Mouse (Mus musculus): ENCODE data around the gene Grem2.

Grem2 gene

DNA sequence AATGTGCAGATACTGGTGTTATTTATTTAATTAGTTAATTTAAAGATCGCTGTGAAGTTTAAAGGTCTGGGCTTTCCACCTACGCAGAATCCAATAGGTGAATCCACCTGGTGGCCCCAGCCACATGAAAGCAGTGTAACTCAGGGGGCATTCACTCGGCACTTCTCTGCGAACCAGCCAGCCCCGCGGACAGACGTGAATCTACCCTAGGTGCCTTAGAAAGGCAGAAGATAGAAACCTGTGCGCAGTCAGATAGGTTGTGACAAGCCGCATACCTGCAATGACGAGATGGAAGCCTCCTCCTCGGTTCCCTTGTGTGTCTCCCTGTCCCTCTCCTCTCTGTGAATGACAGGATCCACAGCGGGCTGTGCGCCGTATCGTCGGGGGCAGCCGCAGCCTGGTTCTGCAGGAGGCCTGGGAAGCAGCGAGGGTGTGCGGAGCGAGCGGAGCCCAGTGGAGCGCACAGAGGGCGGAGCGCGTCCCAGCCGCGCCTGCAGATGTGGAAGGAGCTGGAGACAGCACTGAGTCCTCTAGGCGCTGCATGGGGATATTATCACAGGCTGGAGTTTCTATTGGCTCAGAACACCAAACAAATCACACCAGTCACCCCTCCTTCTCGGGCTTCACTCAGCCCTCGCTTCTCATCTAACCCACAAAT lies at the start of gene Grem2:
TSS of gene Grem2 (minus strand) at position 522 of the 658 bp plus-strand sequence.
- peak; percentile 6 for DNase-seq (ENCODE audit: low spot score)

DNA sequence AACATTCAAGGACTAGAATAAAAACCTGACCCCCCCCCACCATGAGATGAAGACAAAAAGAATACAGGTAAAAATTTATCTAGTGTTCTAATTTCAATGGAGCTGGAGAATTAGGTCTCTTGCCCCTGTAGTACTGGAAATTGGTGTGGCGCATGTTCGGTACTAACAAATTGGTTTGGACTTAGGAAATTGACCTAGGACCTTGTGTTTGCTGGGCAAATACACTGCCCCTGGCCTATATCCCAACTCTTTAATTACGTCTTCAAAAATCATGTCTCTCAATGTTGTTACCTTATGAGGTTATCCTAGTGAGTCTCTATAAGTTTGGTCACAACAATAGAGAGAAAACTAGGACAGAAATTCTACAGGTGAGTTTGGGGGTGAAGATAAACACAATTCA lies 38.2 kb upstream of the Grem2 start:
- DNase-seq (ENCODE audit: low spot score), result no peak

DNA sequence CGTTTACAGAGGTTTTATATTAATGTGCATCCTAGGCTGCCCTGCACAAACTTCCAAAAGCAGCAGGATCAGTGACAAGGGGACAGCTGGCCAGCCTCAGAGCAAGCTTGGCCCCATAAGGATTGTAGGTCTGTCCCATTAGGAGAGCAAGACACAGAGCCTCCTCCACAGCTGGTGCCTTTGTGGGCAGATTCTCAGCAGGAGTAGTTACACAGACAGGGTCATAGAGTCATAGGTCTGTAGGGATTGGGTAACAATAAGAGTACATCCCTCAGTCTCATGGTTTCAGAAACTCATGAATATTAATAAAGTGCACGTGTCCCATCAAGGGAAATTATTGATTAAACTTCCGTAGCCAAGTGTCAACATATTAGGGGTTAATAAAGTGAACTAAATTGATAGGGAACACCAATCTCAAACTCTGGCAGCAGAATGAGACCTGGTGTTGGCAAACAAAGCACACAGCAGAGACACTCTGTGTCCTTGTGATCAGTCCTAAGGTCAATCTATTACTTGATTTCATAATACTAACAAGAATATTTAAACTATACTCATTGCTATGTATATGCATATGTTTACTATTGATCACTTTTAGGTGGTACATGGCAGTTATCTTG lies 9.5 kb upstream of the Grem2 start:
- no peak for DNase-seq (ENCODE audit: low spot score)

DNA sequence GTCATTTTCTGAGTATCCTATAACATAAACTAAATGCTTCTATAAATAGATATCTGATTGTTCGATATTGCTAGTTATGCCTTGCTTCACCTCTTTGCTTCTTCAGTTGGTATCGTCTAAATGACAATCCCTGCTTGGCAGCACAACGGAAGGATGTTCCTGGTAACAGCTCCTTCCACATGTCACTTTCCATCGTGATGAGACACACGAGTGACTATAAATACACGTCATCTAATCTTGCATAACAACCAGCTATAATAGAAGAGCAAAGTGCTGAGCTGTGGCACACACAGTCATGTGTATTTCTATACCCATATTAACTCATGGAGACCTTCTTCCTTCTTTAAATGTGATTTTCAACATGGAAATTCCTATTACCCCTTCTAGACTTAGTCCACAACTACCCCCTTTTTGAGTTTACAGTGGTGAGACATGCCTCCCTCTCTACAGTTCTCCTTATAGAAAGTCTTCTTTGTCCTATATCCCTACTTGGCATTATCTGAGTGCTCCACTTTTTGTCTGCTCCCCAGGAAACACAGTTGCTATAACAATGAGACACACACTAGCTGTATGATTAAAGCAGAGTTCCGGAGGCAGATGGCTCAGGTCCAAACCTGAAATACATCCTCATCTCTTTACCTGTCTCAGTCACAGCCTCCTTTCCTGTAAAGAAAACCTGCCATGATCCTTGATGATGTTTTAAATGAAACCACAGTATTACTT lies 8.0 kb upstream of the Grem2 start:
- no peak for DNase-seq (ENCODE audit: low spot score)

DNA sequence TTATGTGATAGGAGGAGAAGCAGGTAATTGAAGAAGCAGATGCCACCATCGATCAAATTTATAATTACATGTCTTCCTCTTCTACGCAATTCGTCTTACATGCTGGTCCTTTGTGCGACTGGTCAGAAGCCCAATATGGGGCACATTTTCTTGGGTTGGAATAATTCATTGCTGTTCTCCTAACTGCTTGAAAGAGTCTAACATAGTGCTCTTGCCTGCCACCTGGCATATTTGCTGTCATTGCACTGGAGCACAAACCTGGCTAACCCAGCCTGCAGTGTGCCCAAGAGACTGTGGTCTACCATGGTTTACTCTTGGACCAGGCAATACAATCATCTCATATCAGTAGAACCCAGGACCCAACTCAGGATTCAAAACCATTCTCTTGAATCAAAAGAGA lies 2.7 kb downstream of the Grem2 start:
- DNase-seq (ENCODE audit: low spot score), result no peak

DNA sequence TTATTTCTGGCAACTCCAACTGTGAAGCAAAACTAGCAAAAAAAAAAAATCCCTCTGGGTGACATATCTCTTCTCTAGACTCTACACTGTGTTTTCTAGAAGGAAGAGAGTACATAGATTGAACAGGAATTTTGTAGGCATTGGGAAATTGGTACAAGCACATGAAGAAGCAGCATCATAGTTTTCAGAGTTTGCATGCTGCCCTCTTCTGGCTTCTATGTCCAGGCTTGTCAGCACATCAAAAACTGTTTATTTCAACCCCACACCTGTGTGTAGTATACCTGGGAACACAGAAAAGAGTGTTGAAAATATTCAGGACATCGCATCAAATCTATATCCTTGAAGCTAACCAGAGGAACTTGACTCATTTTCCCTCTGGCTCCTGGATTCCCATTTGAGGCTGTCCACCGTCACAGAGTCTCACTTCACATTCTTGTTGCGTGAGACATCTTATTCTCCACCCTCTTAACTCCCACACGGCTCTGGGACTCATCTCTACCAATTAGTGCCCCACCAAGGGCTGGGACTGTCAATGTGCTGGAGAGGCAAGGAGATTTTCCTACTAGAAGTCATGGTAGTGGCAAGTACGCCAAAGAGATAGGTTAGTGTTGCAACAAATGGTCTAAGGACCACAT lies 3.3 kb downstream of the Grem2 start:
- no peak for DNase-seq (ENCODE audit: low spot score)

DNA sequence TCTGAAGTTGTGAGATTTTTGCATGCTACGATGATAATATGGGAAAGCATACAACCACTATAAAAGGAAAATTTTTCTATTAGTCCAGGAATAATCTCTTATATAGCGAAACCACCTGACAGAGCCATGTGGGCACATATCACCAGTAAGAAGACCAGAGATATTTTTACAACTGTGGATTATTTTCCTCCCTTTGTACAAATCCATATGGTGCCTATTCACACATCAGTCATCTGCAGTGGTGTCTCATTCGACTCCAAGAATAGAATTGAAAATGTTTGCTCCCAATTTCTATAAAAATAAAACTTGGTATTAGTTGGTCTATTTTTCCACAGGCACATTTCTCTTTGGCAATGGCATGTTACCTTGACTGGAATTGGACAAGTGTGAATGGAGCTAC lies 11.8 kb downstream of the Grem2 start:
- DNase-seq (ENCODE audit: low spot score), result no peak

DNA sequence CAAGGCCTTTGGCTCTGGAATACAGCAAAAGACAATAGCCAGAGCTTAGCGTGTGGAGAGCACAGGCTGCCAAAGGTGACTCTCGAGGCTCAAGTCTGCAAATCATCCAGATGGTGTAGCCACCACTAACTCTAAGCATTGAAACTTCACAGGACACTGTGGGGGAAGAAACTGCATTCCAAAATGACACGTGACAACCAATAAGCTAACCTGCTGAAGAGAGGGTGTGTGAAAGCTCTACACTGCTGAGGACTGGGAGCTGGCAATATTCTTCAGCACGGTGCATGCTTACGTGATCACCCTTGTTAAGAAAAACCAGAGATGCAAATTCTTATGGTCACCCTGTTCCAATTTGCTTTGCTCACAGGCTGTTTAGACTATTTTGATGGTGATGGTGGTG lies 13.4 kb downstream of the Grem2 start:
- DNase-seq (ENCODE audit: low spot score), result no peak

DNA sequence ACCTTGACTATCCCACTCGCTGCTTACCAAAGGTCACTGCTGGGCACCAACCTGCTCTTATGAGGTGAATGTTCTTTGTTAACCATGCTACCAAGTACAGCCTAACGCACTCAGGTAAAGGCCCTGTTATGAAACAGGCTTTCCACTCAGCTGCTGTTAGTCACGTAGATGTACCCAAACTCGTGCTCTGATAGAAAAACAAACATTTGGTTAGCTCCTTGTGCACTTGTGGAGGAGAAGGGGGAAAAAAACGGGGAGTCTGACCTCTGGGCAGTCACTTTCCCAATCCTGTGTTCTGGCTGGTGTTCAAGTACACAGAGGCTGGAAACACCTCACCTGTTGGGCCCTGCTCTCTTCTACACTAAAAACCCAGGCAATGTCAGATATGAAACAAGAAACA lies 14.0 kb downstream of the Grem2 start:
- no peak for DNase-seq (ENCODE audit: low spot score)

DNA sequence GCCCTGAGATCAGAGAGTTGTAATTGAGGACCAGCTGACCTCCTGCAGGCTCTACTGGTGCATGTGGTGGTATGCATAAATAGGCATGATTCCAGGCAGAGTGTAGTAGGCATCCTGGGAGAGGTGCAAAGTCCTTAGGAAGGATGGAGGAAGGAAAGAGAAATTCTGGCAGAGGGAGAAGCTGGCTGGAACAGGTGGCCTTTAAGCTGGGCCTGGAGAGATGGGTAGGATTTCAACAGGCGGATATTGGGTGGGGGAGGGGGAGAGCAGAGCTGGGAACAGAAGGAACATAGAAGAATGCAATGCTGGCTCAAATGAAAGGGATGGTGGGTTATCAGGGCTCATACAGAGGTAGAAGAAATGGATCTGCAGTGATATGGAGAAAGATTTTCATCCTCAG lies 18.9 kb downstream of the Grem2 start:
- DNase-seq (ENCODE audit: low spot score), result no peak

DNA sequence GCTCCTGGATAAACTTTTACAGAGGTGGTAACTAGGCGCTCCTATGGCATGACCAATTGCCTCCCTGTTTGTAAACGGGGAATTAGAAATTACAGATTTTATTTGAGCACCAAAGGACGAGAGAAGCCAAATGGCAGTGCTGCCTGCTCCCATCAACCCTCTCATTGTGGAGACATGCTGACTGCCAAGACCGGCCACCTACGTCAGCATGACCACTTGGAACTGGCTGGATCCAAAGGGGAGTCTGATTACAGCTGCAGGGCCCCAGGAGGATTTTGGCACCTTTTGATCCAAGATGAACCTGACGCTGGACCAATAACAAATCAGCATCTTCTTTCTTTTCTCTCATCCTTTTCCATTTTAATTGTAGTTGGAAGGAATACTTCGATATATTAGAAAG lies 29.1 kb downstream of the Grem2 start:
- no peak for DNase-seq (ENCODE audit: low spot score)

DNA sequence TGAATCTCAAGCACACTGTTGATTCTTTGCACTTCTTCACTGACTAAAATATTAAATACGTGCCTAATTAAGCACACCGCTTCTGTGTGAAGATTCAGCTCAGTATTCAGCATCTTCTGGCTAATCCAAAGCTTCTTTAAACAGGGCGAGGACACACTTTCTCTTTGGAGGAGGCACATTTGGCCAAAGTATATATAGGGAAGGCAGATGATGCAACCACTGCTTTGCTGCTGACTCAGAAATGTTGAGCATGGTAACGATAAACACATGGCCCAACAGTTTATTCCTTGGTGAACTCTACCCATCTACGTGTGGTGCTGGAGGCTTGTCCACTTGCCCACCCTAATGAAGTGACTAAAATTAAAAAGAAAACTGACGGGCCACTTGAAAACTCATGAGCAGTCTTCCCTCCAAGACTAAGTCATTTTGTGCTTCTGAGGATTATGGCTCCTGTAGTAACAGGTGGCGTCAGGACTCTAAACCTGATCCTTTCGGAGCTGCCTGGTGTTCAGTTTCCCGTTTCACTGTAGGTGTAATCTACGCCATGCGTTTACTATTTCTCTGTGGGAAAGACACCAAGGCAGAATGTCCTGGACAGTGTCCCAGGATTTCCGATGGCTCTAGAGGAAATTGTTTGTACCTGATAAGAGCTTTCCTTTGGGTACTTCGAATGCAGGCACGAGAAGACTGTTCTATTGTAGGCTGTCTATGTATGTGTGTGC lies 32.8 kb downstream of the Grem2 start:
- no peak for DNase-seq (ENCODE audit: low spot score)

DNA sequence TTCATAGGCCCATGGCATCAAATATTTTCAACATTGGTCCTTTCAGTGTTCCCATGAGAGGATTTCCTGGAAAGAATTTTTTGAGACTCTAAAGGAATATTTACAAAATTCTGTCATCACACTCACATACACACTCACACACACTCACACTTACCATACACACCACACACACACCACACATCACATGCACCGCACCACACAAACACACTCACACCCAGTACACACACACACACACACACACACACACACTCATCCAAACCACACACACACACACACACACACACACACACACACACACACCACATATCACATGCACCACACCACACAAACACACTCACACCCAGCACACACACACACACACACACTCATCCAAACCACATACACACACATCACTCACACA lies 33.5 kb downstream of the Grem2 start:
- DNase-seq (ENCODE audit: low spot score), result no peak

DNA sequence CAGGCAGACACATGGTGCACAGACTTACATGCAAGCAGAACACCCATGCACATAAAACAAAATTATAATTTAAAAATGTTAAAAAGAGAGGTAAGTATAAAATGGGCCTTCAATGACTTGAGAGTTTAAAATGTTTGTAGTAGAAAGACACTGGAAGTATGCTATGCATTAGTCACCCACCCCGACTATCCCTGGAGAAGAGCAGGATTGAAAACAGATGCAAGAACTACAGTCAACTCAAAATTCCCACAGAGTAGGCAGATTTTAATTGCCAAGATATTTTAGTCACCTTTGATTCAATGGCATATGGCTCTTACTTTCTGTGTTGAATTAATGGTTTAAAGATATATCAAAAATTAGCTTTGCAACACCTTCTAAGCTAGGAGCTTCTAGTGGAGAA lies 39.1 kb downstream of the Grem2 start:
- no peak for DNase-seq (ENCODE audit: low spot score)

DNA sequence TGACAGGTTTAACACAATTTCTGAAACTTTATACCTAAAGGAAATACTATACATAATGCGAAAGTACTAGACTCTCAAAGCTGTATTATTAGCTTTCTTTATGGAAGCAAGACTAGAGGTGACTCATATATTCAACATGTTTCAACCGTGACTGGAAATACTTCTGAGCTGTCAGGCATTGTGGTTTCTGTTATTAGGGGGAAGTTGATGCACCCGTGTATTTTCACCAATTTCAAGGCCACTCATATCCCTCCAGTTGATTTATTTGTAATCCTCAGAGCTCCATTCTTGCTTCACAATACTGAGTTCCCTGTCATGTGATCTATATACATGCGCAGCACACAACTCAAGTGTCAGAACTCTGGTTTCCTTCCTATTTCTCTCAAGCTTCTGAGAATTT lies 46.4 kb downstream of the Grem2 start:
- DNase-seq (ENCODE audit: low spot score), result no peak

DNA sequence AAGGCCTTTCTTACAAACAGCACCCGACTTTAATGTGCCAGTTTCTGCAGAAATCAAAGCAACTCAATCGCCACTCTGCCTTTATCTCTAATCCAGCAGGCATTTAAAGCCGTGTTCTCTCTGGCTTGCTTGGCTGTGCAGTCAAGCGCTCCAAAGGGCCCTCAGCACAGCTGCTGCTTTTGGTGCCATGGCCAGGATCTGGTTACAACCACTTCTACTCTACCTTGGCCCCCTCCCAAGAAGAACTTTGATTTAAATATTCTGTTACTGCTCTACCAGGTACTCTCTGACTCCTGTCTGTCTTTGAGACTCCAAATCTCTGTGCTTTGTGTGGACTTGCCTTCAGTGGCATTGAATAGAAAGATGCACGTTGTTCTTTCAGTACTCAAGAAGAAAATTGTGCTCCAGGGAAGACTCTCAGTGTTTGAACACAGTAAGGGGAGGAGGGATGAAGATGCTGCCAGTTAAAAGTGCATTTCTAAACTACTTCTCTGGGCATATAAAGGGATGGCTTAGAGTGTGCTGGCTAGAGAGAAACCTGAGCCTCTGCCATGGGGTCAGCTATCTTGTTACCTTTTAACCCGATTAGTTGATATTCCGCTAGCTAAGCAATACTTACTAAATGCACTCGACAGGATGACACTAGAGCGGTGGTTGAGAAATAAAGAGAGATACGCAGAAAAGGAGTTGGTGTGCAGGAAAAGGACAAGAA lies 61.1 kb downstream of the Grem2 start:
- DNase-seq (ENCODE audit: low spot score), result no peak

DNA sequence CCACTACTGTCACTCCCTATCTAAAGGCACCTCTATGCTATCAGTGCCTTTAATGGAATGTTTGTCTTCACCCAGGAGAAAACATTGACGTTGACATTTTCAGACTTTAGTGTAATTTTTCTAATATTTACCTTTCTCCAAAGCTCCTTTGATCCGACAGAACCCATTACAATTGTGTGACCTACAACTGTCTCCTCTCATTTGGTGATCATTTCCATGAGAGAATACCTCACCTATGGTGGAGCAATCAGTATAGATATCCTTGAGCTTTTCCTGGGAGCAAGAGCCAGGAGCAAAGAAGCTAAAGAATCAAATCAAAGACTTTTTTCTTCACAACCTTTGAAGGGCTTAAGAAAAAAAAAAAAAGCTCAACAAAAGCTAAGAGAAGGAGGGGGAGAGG lies 65.4 kb downstream of the Grem2 start:
- DNase-seq (ENCODE audit: low spot score), result no peak

DNA sequence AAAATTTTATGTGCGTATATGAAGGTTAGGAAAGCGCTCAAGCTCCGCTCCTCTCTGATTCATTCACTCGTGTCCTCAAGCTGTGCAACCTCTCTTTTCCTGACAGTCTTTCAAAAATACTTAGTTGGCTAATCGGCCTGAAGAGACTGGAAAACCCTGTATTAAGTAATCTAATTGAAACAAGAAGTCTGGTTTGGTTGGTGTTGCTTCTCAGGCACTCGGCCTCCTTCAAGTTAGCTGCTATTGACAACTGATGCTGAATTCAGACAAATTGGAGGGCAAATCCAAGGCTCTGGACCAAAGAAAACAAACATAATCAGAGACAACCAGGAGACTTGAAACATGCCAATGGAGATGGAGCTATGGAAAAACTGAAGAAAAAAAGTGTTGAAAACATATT lies 76.8 kb downstream of the Grem2 start:
- DNase-seq (ENCODE audit: low spot score), result no peak

DNA sequence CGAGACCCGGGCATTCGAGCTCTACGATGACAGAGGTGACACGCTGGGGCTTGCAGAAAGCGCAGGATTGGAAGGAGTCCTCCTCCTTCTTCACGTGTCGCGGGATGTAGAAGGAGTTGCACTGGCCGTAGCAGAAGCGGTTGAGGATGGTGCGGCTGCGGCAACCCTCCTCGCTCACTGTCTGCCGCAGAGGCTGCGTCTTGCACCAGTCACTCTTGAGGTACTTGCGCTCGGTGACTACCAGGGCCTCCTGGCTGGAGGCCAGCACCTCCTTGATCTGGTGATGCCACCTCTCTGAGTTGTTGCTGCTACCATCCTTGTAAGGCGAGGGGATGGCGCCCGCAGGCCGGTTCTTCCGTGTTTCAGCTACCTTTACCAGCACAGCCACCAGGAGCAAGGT lies 84.8 kb downstream of the Grem2 start:
- no peak for DNase-seq (ENCODE audit: low spot score)

DNA sequence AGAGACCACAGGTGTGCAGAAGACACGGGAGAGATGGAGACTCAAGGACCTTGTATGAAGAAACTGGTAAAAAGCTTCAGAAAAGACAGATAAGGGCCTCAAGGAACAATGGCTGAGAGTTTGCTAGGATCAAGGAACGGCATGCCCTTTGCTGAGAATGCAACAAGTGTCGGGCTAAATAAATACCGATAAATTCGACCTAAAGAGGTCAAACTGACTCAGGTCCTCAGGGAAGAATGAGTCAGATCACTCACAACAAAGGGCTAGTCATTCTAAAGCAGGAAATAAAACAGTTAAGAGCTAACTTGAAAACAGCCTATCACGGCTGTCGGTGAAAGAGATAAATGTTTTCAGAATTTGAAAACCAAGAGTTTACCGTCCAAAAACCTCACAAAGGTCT lies 95.1 kb downstream of the Grem2 start:
- DNase-seq (ENCODE audit: low spot score), result no peak

DNA sequence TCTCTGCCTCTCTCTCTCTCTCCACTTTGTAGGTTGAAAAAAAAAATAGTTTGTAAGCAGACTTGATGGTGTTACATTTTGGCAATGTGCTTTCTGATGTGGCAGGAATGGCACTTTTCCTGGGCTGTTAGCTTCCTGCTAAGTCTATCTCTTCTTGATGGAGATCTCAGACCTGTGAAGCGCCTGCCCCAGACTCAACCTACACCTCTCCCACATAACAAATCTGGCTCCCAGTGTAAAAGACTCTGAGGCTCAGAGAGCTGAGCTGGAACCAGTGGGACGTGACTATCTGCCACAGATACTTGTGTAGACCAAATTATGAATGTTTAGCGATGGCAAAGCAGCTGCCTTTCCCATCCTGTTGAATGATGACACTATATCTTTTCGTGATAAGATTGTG lies 109.8 kb downstream of the Grem2 start:
- DNase-seq (ENCODE audit: low spot score), result no peak

DNA sequence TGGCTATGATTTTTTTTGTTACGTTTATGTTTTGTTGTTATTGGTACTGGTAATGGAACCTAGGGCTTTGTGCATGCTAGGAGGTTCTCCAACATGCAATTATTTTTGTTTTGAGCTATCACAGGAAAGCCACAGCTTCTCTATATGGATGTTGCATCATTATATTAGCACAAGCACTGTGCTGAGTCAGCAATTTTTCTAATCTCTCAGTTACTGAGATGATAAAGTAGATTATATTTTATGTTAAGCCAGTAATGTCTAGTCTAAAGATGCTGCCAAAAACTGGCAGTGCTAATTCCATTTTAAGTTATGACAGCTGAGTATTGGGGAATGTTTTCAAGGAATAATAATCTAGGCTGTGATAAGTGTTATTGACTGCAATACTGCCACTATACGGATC lies 133.0 kb downstream of the Grem2 start:
- no peak for DNase-seq (ENCODE audit: low spot score)
